Comparison of ENCODE assay signal across 8 mouse cellular contexts in the genomic region with DNA sequence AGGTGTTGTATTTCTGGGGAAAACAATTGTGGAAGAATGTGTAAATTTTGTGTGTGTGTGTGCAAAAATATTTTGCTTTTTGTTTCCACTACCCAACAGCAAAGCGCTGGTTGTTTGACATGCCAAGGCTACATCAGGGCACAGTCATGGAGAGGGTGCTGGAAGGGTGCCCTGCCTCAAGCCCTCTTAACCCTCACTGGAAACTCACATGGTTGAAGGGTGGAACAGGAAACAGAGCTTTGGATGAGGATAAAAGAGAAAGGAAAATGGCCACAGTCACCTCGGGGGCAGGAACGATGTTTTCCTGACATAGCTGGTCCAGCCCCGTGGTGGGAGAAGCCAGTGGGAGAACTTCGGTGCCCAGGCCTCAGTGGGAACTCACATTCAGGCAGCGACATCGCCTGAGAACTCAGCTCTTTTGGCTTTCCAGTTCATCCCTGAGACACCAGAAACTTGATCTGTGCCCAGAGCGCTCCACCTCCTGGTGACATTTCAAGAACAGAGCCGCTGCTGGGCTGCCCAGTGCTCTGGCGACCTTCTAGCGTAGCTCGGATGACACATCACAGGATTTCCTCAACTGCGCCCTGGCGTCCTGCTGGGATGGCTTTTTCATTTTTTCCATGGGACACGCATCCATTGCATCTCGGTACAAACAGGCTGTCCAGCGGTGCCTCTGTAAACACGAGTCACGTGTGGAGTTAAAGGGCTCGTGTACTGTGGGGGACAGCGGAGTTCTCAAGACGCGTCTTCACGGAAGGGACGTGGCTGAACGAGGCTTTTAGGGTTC. TPM values are rescaled to one million over a fixed set of nuclear protein-coding genes. Genes with fewer than 3 reads are reported as not detected.
A peak's percentile ranks its signal among the peaks of the same experiment; 100 is the strongest.
DNase-seq lines count a peak whose midpoint lies in the region; ATAC-seq and TF ChIP-seq lines count a peak whose summit lies in the region.

No protein-coding gene starts in this region.

- H3K4me2 ChIP-seq in forebrain, postnatal 0 days (ENCODE audit: low read depth) = peak overlapping the region; percentile 15; the same call in 1 of the 2 replicates
- H3K4me2 ChIP-seq in forebrain, embryonic 13.5 days = no peak overlapping the region
- peak overlapping the region; percentile 40 for H3K4me2 ChIP-seq in intestine, embryonic 15.5 days (replicated peaks)
- peak overlapping the region; percentile 16 for H3K4me2 ChIP-seq in liver, embryonic 15.5 days
- H3K4me2 ChIP-seq in neural tube, embryonic 15.5 days = peak overlapping the region; percentile 35

- no peak overlapping the region for H3K27ac ChIP-seq in forebrain, postnatal 0 days (ENCODE audit: low read depth, low read length)
- H3K27ac ChIP-seq in forebrain, embryonic 13.5 days = no peak overlapping the region
- no peak overlapping the region for H3K27ac ChIP-seq in intestine, embryonic 15.5 days
- no peak overlapping the region for H3K27ac ChIP-seq in liver, embryonic 15.5 days (replicated peaks)
- no peak overlapping the region for H3K27ac ChIP-seq in neural tube, embryonic 15.5 days (replicated peaks)

- WGBS in forebrain, postnatal 0 days = 54% methylated on average over 26 of the region's 26 CpGs
- WGBS in forebrain, embryonic 13.5 days = 57% methylated on average over 26 of the region's 26 CpGs
- 37% methylated on average over 26 of the region's 26 CpGs for WGBS in intestine, embryonic 15.5 days
- 34% methylated on average over 26 of the region's 26 CpGs for WGBS in liver, embryonic 15.5 days (ENCODE audit: insufficient replicate concordance)
- 55% methylated on average over 26 of the region's 26 CpGs for WGBS in neural tube, embryonic 15.5 days

- H3K9ac ChIP-seq in forebrain, postnatal 0 days = no peak overlapping the region
- no peak overlapping the region for H3K9ac ChIP-seq in forebrain, embryonic 13.5 days
- no peak overlapping the region for H3K9ac ChIP-seq in intestine, embryonic 15.5 days
- H3K9ac ChIP-seq in liver, embryonic 15.5 days = no peak overlapping the region
- H3K9ac ChIP-seq in neural tube, embryonic 15.5 days (replicated peaks) = no peak overlapping the region

- no peaks in the 10 kb centered on the region for H3K27me3 ChIP-seq in forebrain, postnatal 0 days (ENCODE audit: insufficient read depth, low read length)
- no peaks in the 10 kb centered on the region for H3K27me3 ChIP-seq in forebrain, embryonic 13.5 days
- no peaks in the 10 kb centered on the region for H3K27me3 ChIP-seq in intestine, embryonic 15.5 days (replicated peaks)
- 0 out of 2 replicates have a peak, but pooled peaks cover 3% of the 10 kb centered on the region for H3K27me3 ChIP-seq in liver, embryonic 15.5 days
- no peaks in the 10 kb centered on the region for H3K27me3 ChIP-seq in neural tube, embryonic 15.5 days (replicated peaks)

- H3K4me1 ChIP-seq in forebrain, postnatal 0 days (ENCODE audit: insufficient read depth) = no peaks in the 10 kb centered on the region
- no peaks in the 10 kb centered on the region for H3K4me1 ChIP-seq in forebrain, embryonic 13.5 days
- peaks cover 3% of the 10 kb centered on the region; the same call in 1 of the 2 replicates for H3K4me1 ChIP-seq in intestine, embryonic 15.5 days (replicated peaks)
- H3K4me1 ChIP-seq in liver, embryonic 15.5 days (replicated peaks) = no peaks in the 10 kb centered on the region
- peaks cover 11% of the 10 kb centered on the region; the same call in 1 of the 2 replicates for H3K4me1 ChIP-seq in neural tube, embryonic 15.5 days

- H3K4me3 ChIP-seq in forebrain, postnatal 0 days (ENCODE audit: low read depth, low read length) = no peak overlapping the region
- H3K4me3 ChIP-seq in forebrain, embryonic 13.5 days = no peak overlapping the region
- H3K4me3 ChIP-seq in intestine, embryonic 15.5 days (replicated peaks) = 0 out of 2 replicates have a peak overlapping the region, but pooled peaks have one; percentile 9
- no peak overlapping the region for H3K4me3 ChIP-seq in liver, embryonic 15.5 days (replicated peaks)
- 0 out of 2 replicates have a peak overlapping the region, but pooled peaks have one; percentile 5 for H3K4me3 ChIP-seq in neural tube, embryonic 15.5 days (replicated peaks)

- no peak for ATAC-seq in forebrain, postnatal 0 days
- ATAC-seq in forebrain, embryonic 13.5 days = no peak
- ATAC-seq in intestine, embryonic 15.5 days = no peak
- no peak; the same call in 1 of the 2 replicates for ATAC-seq in liver, embryonic 15.5 days (ENCODE audit: insufficient read depth)
- ATAC-seq in neural tube, embryonic 15.5 days (ENCODE audit: low FRiP score) = no peak
- ATAC-seq in activated CD4-positive, CD25-positive, alpha-beta regulatory T cell, adult 4 months = no peak

- no peak for TF ChIP-seq CTCF in forebrain, postnatal 0 days (IDR thresholded peaks at IDR 0.05; ENCODE audit: low read depth)

- H3K36me3 ChIP-seq in forebrain, postnatal 0 days (ENCODE audit: insufficient read depth) = no peaks in the 10 kb centered on the region
- no peaks in the 10 kb centered on the region for H3K36me3 ChIP-seq in forebrain, embryonic 13.5 days (ENCODE audit: poor library complexity, severe bottlenecking)
- H3K36me3 ChIP-seq in intestine, embryonic 15.5 days = no peaks in the 10 kb centered on the region
- H3K36me3 ChIP-seq in liver, embryonic 15.5 days (replicated peaks) = no peaks in the 10 kb centered on the region
- H3K36me3 ChIP-seq in neural tube, embryonic 15.5 days = no peaks in the 10 kb centered on the region

- no peak for DNase-seq in forebrain, postnatal 0 days
- peak; percentile 77 for DNase-seq in gastrocnemius, postnatal 25 days
- no peak for DNase-seq in left cerebral cortex, postnatal 25 days (ENCODE audit: low spot score in 2 of 2)

- intact Hi-C loops in left cerebral cortex, postnatal 25 days (cut with DNase I) = no loop called here

- H3K9me3 ChIP-seq in forebrain, postnatal 0 days (ENCODE audit: low read length) = no peaks in the 10 kb centered on the region
- no peaks in the 10 kb centered on the region for H3K9me3 ChIP-seq in forebrain, embryonic 13.5 days (replicated peaks)
- no peaks in the 10 kb centered on the region for H3K9me3 ChIP-seq in intestine, embryonic 15.5 days
- no peaks in the 10 kb centered on the region for H3K9me3 ChIP-seq in liver, embryonic 15.5 days (replicated peaks)
- H3K9me3 ChIP-seq in neural tube, embryonic 15.5 days (replicated peaks) = no peaks in the 10 kb centered on the region

RNA-seq across cellular contexts. Expression of gene Ptpn3, which starts 6.8 kb away (rescaled TPM):
- 1.8 and 5.7 TPM in 2 replicates for total RNA-seq in forebrain, postnatal 0 days (2014; rRNA removed)
- 0.92 and 1.2 TPM in 2 replicates for polyA plus RNA-seq in forebrain, postnatal 0 days (2015; fragmentation: Nextera tagmentation; extraction: Ambion mirVana)
- polyA plus RNA-seq in forebrain, embryonic 13.5 days (2015; fragmentation: Nextera tagmentation; extraction: Ambion mirVana) = 0.63 and 1.1 TPM in 2 replicates
- 10 to 100 TPM; 40.4 to 46.3 TPM for total RNA-seq in gastrocnemius, postnatal 25 days (2021)
- 9.4 and 10.4 TPM in 2 replicates for polyA plus RNA-seq in intestine, embryonic 15.5 days (2015; fragmentation: Nextera tagmentation; extraction: Ambion mirVana)
- polyA plus RNA-seq in liver, embryonic 15.5 days (2015; fragmentation: Nextera tagmentation; extraction: Ambion mirVana) = 0.52 and 0.66 TPM in 2 replicates
- polyA plus RNA-seq in neural tube, embryonic 15.5 days (2015; fragmentation: Nextera tagmentation; extraction: Ambion mirVana) = 3.9 and 5.0 TPM in 2 replicates
- 1 to 10 TPM; 1.6 to 2.0 TPM for polyA plus RNA-seq in activated CD4-positive, CD25-positive, alpha-beta regulatory T cell, adult 4 months (2017; shearing (Covaris generic))
- 10 to 100 TPM; 59.8 to 68.8 TPM for total RNA-seq in left cerebral cortex, postnatal 25 days (2021)

Comparison
In these comparisons a context has a peak if more than half of its experiments do, and no peak if none do; other contexts are left out.
1. H3K4me3 ChIP-seq: peak in intestine, embryonic 15.5 days (single experiment) and neural tube, embryonic 15.5 days (single experiment); none in forebrain, postnatal 0 days (single experiment), forebrain, embryonic 13.5 days (single experiment) and liver, embryonic 15.5 days (single experiment).